Mouse (Mus musculus) right cerebral cortex, postnatal 25 days (tissue): ENCODE results near the gene Plekhg1.

Experiments
- DNase-seq: peaks from one replicate; pipeline ENCODE4 v3.0.0; 2022

Gene Plekhg1

DNA sequence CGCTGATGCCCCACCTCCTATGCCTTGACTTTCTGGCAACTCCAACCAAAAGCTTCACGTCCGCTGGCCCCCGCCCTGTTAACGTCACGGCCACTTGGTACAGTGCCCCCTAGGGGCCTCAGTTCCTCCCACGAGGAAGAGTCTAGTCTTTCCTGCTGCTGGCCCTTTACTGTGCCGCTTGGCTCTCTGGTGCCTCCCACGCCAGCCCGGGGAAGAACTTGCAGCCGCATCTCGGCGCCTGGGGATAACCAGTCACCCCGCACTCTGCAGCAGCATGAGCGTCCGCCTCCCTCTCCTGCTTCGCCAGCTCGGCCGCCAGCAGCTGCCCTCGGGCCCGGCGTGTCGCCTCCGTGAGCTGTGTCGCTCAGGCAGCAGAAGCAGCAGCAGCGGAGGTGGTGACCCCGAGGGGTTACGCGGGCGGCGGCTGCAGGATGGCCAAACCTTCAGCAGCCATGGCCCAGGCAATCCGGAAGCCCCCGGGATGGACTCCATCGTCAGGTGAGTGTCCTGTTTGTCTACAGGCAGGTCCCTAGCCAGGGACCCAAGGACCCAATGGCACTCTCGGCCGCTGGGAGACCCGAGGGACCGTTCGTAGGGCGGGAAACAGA, 232.9 kb downstream of the Plekhg1 start, which contains the start of gene Mthfd1l:
Gene Mthfd1l (plus strand): TSS at position 138 of the 608 bp plus-strand sequence.
- peak; percentile 80 for DNase-seq

- DNase-seq: peak; percentile 86
Observed at GRCm38 (mm10) chr10:3973589-3974070, 233.5 kb downstream of the Plekhg1 start.

DNA sequence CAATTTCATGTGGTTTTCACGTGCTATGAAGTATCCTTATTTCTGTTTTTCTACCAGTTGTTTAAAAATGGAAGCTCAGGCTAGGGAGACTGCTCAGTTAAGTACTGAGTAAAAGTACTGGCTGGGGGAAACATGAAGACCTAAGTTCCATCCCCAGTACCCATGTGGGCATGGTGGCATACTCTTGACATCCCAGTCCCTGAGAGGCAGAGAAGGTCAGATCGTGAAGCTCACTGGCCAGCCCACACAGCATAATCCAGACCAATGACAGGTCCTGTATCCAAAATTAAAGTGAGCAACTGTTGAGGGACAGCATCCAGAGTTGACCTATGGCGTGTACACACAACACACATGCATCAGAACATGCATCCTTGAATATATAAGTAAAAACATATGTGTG, 234.2 kb downstream of the Plekhg1 start:
- DNase-seq: no peak

GRCm38 (mm10) chr10:3975898-3976622, 235.9 kb downstream of the Plekhg1 start:
- no peak for DNase-seq

GRCm38 (mm10) chr10:3976623-3977010, 236.5 kb downstream of the Plekhg1 start:
- DNase-seq: no peak

DNA sequence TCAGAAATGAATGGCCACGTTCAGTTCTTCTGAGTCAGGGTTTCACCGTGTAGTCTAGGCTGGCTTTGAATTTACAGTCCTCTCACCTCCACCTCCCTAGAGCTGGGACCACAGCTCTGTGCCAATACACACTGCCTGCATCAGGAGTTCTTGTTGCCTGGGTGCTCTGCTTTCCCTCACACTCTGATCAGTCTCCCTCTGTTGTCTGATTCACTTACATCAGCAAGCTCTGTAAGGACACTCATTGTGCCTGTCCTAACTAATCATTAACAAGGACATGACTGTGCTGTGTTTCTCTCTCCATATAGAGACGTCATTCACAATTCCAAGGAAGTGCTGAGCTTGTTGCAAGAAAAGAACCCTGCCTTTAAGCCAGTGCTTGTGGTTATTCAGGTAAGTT, 238.2 kb downstream of the Plekhg1 start:
- DNase-seq: no peak

DNA sequence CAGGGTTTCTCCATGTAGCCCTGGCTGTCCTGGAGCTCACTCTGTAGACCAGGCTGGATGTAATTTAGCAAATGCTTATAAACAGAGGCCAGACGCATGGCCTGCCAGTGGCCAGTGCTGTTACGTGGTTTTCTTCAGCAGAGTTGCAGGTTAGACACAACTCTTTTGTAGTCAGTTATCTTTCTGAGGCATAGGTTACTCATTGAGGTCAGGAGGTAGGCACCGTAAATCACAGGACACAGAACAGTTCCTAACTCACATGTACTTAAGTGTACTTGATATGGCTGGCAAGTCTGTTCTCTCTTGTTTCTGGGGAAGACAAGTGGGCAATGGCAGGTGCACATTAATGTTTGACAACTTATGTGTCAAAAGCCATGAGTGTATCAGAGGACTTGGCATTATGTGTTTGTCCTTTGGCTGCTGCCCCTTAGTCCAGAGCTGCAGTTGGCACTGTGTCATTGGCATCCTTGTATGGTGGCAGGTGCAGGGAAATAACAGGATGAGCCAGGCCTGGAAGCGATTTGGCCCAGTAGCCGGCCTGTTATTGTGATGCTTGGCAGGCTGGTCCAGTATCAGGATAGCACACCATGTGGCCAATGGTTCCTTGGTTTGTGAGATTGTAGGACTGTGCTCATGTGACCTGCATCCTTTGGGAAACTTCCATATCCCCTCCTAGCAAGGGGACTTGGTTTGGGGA, 238.8 kb downstream of the Plekhg1 start:
- DNase-seq: no peak

GRCm38 (mm10) chr10:3980231-3980630, 240.1 kb downstream of the Plekhg1 start:
- DNase-seq: no peak

- no peak for DNase-seq
Observed at GRCm38 (mm10) chr10:3990295-3990883, 250.2 kb downstream of the Plekhg1 start.

GRCm38 (mm10) chr10:3993365-3994102, 253.4 kb downstream of the Plekhg1 start:
- DNase-seq: no peak

GRCm38 (mm10) chr10:3995277-3995676, 255.1 kb downstream of the Plekhg1 start:
- DNase-seq: no peak

GRCm38 (mm10) chr10:3996170-3996876, 256.2 kb downstream of the Plekhg1 start:
- peak; percentile 42 for DNase-seq

- DNase-seq: no peak
Observed at GRCm38 (mm10) chr10:3997851-3998426, 257.8 kb downstream of the Plekhg1 start.

- DNase-seq: no peak
Observed at GRCm38 (mm10) chr10:4002711-4003110, 262.5 kb downstream of the Plekhg1 start.

DNA sequence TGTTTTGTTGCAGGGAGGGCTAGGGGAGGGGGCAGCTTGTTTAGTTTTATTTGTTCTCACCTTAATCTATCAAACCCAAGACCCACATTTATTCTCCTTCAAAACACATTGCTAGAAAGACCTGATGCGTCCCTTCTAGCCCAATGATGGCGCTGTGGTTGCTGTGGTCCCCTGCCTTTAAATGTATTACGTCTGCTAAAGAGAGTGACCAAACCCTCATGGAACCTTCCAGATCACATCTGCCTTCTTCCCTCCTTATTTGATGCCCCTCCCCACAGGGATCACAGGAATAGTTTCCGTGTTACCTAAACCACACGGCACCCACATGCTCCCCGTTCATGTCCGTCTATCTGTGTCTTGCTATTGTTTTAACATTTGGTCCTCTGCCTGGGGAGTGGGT, 265.0 kb downstream of the Plekhg1 start:
- no peak for DNase-seq

- no peak for DNase-seq
Observed at GRCm38 (mm10) chr10:4006296-4007015, 266.3 kb downstream of the Plekhg1 start.
